Mouse (Mus musculus) olfactory bulb, adult 2 months (tissue): ENCODE measurements at regions not wholly inside any gene's neighbourhood (a gene's known extent, or its start where the extent isn't known, plus 50 kb on each side); places are given as distances from the start of the nearest gene placed in this dataset.

Experiments used
- H3K27ac ChIP-seq: fragments of 200-500 bp; 2 replicates; pipeline ENCODE4 v1.5.1; 2012; ENCODE audit warnings: low read depth, low read length; ENCODE audit not compliant: insufficient read depth
- H3K4me1 ChIP-seq: fragments of 200-500 bp; 2 replicates; pipeline ENCODE4 v1.6.1; 2012; ENCODE audit warnings: low read length; ENCODE audit not compliant: control insufficient read depth, insufficient read depth
- H3K4me3 ChIP-seq: fragments of 200-500 bp; 2 replicates; pipeline ENCODE4 v1.5.1; 2012; ENCODE audit warnings: mild to moderate bottlenecking, low read depth, low read length, moderate library complexity; ENCODE audit not compliant: insufficient read depth
- CTCF ChIP-seq: fragments of 200-500 bp; IDR thresholded peaks from 2 replicates; pipeline ENCODE4 v1.5.1; 2012; ENCODE audit warnings: low read depth, mild to moderate bottlenecking, low read length, moderate library complexity; ENCODE audit not compliant: insufficient read depth
- POLR2A ChIP-seq: fragments of 200-500 bp; IDR thresholded peaks from 2 replicates; pipeline ENCODE4 v1.6.1; 2012; ENCODE audit warnings: mild to moderate bottlenecking, low read depth, low read length, moderate library complexity; ENCODE audit not compliant: insufficient read depth
- WGBS: fragments of 180-500 bp; shearing (Covaris S2); methylation state at CpG from one replicate; pipeline ENCODE4 v1.1.7; 2018; 5-methylcytosine and 5-hydroxymethylcytosine counted together

DNA sequence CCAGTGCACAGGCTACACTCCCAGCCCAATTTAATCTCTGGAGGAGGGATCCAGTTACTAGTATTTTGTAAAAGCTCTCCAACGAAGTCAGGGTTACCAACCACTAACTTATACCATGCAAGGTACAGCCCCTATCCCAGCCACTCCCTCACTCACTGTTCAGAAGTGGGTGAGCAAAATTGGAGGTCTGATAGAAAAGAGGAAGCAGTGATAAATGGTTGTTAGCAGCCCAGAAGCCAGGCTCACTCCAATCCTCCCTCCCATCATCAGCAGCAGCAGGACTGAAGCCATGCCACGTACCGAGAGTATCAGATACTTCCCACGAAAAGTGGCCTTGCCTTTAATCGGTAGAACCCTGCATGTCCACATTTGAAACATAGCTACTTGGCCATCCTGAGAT is 86.1 kb downstream of the Efnb1 start:
- peaks cover 10% of the 10 kb centered on the region for H3K4me1 ChIP-seq
- H3K27ac ChIP-seq: no peak overlapping the region
- TF ChIP-seq CTCF (no peak), POLR2A (no peak)
- 77% methylated on average over 5 of the region's 5 CpGs for WGBS
- H3K4me3 ChIP-seq: no peak overlapping the region

DNA sequence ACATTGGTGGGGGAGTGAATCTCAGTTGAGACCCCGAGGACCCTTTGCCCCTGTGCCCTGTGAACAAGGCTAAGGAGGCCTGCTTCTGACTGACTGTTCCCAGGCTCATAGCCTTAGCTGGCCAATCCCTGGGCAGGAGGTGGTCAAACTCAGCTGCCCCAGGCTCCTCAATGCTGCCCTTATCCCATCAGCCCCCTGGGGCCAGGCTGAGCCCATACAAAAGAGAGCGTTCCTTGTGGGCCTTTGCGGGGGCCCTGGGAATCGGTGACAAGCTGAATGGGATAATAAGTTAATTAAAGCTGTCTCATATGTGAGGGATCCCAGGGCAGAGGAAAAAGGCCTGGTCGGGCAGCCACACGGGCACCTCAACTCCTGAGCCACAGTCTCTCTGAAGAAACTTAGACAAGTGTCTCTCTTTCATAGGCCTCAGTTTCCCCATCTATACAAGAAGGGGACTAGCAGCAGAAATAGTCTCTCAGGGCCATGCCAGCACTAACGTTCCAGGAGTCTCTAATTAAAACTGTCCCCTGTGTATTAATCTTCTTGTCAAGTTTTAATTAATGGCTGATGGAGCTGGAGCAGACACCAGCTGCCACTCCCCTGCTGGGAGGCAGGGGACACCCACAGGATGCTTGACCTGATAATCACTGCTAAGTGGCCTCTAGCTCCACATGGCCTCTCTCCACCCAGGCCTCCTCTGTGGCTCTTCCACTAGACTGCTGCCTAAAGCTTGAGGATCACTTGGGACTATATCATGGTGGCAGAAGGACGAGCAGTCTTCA is 84.9 kb downstream of the Efnb1 start:
- H3K4me3 ChIP-seq: no peak overlapping the region
- no peak for TF ChIP-seq CTCF
- TF ChIP-seq POLR2A: no peak
- 53% methylated on average over 8 of the region's 8 CpGs for WGBS
- H3K27ac ChIP-seq: no peak overlapping the region
- peaks cover 18% of the 10 kb centered on the region for H3K4me1 ChIP-seq

DNA sequence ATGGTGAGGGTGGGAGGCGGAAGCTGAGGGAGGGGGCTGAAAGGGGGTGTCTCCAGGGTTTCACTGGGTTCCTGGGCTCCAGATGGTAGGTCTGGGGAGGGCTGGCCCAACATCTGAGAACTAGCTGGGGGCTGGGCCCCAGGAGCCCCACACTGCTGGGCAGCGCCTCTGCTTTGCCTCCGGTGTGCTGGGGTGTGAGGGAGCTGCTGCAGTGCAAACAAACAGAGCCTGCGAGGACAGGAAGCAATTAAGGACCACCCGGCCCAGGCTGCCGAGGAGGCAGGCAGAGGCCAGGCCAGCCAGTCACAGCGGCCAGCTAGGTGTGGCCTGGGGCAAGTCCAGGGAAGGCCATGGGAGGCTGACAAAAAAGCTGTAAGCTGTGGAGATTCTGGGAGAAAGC is 82.3 kb downstream of the Efnb1 start:
- H3K27ac ChIP-seq: no peak overlapping the region
- H3K4me3 ChIP-seq: no peak overlapping the region
- 76% methylated on average over 7 of the region's 7 CpGs for WGBS
- peaks cover 14% of the 10 kb centered on the region for H3K4me1 ChIP-seq
- TF ChIP-seq POLR2A (no peak), CTCF (no peak)

DNA sequence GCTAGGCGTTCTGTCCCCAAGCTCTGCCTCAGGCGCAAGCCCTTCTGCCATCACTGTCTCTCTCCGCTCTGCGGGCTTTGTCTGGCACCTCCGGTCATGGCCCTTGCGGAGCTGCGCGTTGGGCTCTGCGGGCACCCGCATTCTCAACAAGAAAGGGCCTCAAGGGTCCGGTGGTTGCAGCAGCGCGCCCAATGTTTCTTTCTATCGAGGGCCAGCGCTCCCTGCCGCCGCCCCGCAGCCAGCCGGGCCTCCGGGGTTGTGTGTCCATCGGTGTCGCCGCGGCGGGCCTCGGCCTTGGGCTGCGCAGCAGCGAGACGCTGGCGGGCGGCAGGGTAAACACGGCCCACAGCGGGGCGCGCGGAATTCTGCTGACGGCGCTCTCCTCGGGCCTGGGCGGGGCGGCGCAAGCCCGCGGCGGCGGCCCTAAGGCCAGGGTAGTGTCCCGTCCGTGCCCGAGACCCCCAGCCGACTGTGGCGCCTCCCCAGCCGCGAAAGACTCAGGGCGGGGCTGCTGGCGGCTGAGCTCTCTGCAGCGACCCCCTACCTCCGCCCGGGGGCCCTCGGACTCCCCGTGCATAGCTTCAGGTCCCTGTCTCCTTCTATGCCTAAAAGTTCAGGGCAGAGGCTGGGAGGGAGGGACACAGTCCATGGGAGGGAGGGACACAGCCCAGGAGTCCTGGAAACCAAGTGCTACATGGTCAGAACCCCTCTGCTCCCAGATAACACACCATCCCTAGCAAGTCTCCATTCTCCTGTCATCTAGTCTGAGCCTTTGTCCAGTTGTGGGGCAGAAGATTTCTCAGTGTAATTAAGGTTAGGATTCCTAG is 80.9 kb downstream of the Efnb1 start:
- Histone ChIP-seq H3K4me1 (peaks cover 14% of the 10 kb centered on the region), H3K4me3 (peak overlapping the region; percentile 49), H3K27ac (no peak overlapping the region)
- WGBS: 26% methylated on average over 59 of the region's 60 CpGs
- TF ChIP-seq POLR2A: no peak
- TF ChIP-seq CTCF: no peak

DNA sequence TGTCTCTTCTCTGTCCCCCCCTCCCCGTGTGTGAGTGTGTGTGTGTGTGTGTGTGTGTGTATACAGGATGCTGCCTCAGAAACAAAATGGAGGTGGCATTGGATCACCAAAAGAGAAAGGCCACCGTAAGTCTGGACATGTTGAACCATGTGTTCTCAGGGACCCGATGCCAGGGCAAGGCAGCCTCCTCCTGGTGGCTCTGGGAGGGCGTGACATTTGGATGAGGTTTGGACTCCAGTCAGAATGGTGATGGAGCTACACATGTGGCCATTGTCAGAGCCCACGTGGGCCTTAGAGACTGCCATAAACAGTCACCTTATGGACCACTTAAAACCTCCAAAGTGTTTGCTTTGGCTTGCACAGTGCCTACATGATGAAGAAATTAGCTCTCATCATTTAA is 80.0 kb downstream of the Efnb1 start:
- H3K4me3 ChIP-seq: no peak overlapping the region
- peaks cover 14% of the 10 kb centered on the region for H3K4me1 ChIP-seq
- 72% methylated on average over 5 of the region's 5 CpGs for WGBS
- TF ChIP-seq POLR2A (no peak), CTCF (no peak)
- no peak overlapping the region for H3K27ac ChIP-seq

DNA sequence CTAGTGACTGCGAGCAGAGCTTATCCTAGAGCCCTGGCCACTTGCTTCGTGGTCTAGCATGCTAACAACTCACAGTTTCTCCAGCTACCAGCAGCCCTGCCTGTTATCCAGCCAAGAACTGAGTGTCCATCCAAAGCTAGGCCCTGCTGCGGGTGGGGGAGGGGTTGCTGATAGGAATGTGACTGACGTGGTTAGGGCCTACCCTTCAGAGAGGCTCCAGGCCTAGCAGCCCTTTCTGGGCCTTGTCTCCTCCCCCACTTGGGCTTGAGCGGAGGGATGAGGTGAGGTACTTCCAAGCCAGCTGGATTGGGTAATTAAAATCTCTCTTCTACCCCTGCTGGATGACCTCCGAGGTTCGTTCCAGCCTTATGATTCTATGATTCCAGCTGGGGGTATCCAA is 79.2 kb downstream of the Efnb1 start:
- H3K27ac ChIP-seq: no peak overlapping the region
- 82% methylated on average over 7 of the region's 7 CpGs for WGBS
- peaks cover 11% of the 10 kb centered on the region for H3K4me1 ChIP-seq
- H3K4me3 ChIP-seq: no peak overlapping the region
- TF ChIP-seq CTCF (no peak), POLR2A (no peak)

DNA sequence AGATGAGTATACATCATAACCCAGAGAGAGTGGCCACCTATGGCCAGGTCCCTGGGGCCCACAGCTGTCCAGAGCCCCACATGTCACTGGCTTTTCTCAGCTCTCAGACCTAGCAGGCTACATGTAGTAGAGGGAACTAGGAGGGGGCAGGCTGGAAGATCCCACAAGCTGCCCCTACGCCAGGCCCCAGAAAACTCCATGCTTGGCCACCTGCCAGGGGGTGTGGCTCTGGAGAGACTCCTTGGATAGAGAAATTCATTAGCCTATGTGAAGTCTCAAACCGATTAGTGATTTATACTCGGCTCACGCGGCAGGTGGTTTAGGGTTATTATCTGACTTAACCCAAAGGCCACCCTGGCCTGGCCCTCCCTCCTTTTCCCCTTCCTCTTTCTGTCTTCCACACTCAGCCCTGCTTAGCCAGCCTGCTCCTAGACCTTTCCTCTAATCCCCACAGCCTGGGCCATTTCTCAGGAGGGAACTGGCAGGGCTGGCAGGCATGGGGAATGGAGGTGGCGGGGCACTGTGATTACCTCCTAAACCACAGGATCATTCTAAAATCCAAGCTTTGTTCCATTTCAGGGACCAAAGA is 77.7 kb downstream of the Efnb1 start:
- 80% methylated on average over 6 of the region's 6 CpGs for WGBS

DNA sequence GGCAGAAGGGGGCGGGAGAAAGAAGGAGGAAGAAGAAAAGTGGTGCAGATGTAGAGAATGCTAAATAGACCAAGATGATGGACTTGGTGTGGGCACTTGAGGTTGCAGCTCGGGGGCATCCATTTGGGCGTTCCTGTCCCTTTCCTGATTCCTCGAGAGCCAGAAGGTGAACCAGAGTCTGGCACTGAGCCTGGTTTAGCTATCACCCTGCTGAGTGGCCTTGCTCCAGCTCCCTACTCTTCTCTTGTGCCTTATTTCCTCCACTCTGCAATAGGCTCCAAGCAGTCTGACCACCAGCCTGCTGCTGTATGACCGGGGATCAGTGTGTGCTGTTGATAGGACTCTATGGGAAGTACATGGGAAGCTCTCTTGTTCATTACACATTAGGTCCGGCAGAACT is 68.1 kb downstream of the Efnb1 start:
- Histone ChIP-seq H3K4me3 (no peak overlapping the region), H3K27ac (no peak overlapping the region), H3K4me1 (peaks cover 9% of the 10 kb centered on the region)
- 84% methylated on average over 6 of the region's 6 CpGs for WGBS
- TF ChIP-seq POLR2A (no peak), CTCF (no peak)

More for the DNA sequence above, 77.7 kb downstream of the Efnb1 start:
- Histone ChIP-seq H3K27ac (no peak overlapping the region), H3K4me3 (no peak overlapping the region), H3K4me1 (peaks cover 11% of the 10 kb centered on the region)
- TF ChIP-seq CTCF: no peak
- TF ChIP-seq POLR2A: no peak

DNA sequence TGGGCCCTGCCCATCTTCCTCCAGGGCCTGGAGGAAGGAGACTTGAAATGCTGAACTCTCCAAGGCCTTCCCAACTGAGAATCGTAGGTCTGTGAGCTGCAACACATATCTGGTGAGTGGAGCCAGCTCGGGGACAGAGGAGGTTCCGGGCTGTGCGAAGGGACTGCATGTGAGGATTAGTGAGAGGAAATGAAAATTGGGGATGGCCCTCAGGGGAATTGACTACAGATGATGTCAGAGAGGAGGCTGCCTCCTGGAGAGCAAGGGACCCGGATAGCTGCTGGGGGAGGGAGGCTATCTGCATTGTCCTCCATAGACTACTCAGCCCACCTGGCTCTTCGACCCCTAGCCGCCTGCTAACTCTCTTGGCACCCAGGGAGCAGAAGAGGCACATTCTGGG is 65.2 kb downstream of the Efnb1 start:
- peaks cover 19% of the 10 kb centered on the region for H3K4me1 ChIP-seq
- TF ChIP-seq CTCF (no peak), POLR2A (no peak)
- no peak overlapping the region for H3K27ac ChIP-seq
- WGBS: 77% methylated on average over 7 of the region's 7 CpGs
- H3K4me3 ChIP-seq: no peak overlapping the region
